Mouse (Mus musculus) hindbrain, postnatal 0 days (tissue): Measurements from ENCODE around the gene Jak1. TPM values are rescaled to one million over a fixed set of nuclear protein-coding genes. Genes with fewer than 3 reads are reported as not detected.

Experiments
- ATAC-seq: fragments of 200-750 bp; cut with Nextera tagmentation; 2 replicates; pipeline ENCODE4 v1.8.0; 2017; ENCODE audit warnings: mild to moderate bottlenecking, moderate TSS enrichment, moderate library complexity
- DNase-seq: peaks from one replicate; pipeline ENCODE4 v3.0.0-alpha.2; 2015; ENCODE audit warnings: low spot score
- H3K27ac ChIP-seq: fragments of 300-500 bp; sonication (generic); 2 replicates; pipeline ENCODE4 v1.5.1; 2014; ENCODE audit warnings: mild to moderate bottlenecking
- H3K27me3 ChIP-seq: fragments of 300-500 bp; sonication (generic); 2 replicates; pipeline ENCODE4 v1.6.1; 2014; ENCODE audit warnings: low read length, mixed read lengths; ENCODE audit not compliant: insufficient read depth
- H3K36me3 ChIP-seq: fragments of 300-500 bp; sonication (generic); 2 replicates; pipeline ENCODE4 v1.6.1; 2014; ENCODE audit warnings: low read length, mixed read lengths; ENCODE audit not compliant: insufficient read depth
- H3K4me1 ChIP-seq: fragments of 300-500 bp; sonication (generic); 2 replicates; pipeline ENCODE4 v1.6.1; 2014; ENCODE audit warnings: antibody characterized with exemption, low read length, mixed read lengths; ENCODE audit not compliant: insufficient read depth
- H3K4me2 ChIP-seq: fragments of 300-500 bp; sonication (generic); 2 replicates; pipeline ENCODE4 v1.6.1; 2014; ENCODE audit warnings: low read depth, mild to moderate bottlenecking, low read length, moderate library complexity, mixed read lengths
- H3K4me3 ChIP-seq: fragments of 300-500 bp; sonication (generic); 2 replicates; pipeline ENCODE4 v1.5.1; 2014; ENCODE audit warnings: low read length
- H3K9ac ChIP-seq: fragments of 300-500 bp; sonication (generic); replicated peaks from 2 replicates; pipeline ENCODE4 v1.6.1; 2014; ENCODE audit warnings: mild to moderate bottlenecking, low read length, moderate library complexity, mixed read lengths
- H3K9me3 ChIP-seq: fragments of 300-500 bp; sonication (generic); 2 replicates; pipeline ENCODE4 v1.6.1; 2016; ENCODE audit warnings: low read length, mixed read lengths
- CTCF ChIP-seq: IDR thresholded peaks from 2 replicates; pipeline ENCODE4 v1.5.1; 2016; ENCODE audit warnings: antibody characterized with exemption, control low read depth, low read depth
- WGBS: fragments of 180-500 bp; shearing (Covaris S2); extraction: QIAGEN DNeasy Blood & Tissue Kit; methylation state at CpG from one replicate; pipeline ENCODE4 v1.1.7; 2014; 5-methylcytosine and 5-hydroxymethylcytosine counted together
- polyA plus RNA-seq: library from polyadenylated mRNA; unstranded; fragments of >200 nt; fragmentation: Nextera tagmentation; extraction: Ambion mirVana; gene quantifications from 2 replicates; pipeline ENCODE4 v1.2.1, GENCODE M21; 2015
- total RNA-seq: library from RNA; depleted of rRNA; stranded (reverse); fragments of >200 nt; gene quantifications from 2 replicates; pipeline ENCODE4 v1.2.3, GENCODE M21; 2014

Gene Jak1
- total and polyA plus RNA-seq, 2 experiments from 2014 or later, result 63.1 to 106 TPM

DNA sequence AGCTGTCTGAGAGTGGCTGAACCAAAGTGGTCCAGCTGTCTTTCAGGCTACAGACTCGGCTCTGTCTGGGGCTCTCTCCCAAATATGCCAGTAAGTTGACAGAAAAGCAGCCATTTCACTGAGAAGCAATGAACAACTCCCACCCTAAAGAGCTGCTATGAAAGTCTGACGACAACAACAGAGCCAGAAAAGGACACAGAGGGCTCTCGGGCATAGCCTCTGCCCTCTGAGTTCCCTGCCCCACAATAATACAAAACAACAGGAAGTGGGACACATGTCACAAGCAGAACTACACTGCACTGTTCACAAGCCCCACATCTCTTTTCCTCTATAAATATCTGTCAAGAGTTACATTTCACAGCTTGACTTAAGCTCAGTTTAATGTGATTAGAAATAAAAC lies 79.9 kb downstream of the Jak1 start:
- Histone ChIP-seq H3K27me3 (no peaks in the 10 kb centered on the region), H3K36me3 (peaks cover 19% of the 10 kb centered on the region; the same call in 1 of the 2 replicates), H3K4me1 (no peaks in the 10 kb centered on the region), H3K27ac (no peak overlapping the region), H3K4me2 (no peak overlapping the region), H3K4me3 (no peak overlapping the region), H3K9me3 (no peaks in the 10 kb centered on the region), H3K9ac (no peak overlapping the region)
- TF ChIP-seq CTCF, result no peak
- ATAC-seq (no peak), DNase-seq (no peak)
- 72% methylated on average over 3 of the region's 3 CpGs for WGBS

DNA sequence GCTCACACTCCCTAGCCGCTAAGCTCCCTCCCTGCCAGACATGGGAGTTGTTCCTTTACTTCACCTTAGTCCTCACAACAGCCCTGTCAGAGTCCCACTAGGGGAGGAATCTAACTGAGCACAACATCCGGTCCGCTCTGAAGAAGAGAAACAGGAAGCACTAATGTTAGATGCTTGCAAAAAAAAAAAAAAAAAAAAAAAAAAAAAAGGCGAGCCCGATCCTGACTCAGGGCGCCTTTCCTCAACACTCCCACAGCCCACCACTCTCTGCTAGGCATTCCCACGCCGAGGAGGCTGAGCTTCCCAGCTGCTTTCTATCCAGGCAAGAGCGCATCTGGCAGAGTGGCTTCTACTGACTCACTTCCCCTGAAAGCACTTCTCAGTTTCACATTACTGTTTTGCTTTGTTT lies 82.5 kb downstream of the Jak1 start:
- Histone ChIP-seq H3K36me3 (peaks cover 20% of the 10 kb centered on the region; the same call in 1 of the 2 replicates), H3K9ac (no peak overlapping the region), H3K4me2 (no peak overlapping the region), H3K9me3 (no peaks in the 10 kb centered on the region), H3K4me3 (no peak overlapping the region), H3K4me1 (no peaks in the 10 kb centered on the region), H3K27ac (no peak overlapping the region), H3K27me3 (no peaks in the 10 kb centered on the region)
- WGBS, result 73% methylated on average over 9 of the region's 9 CpGs
- DNase-seq, result no peak
- no peak for ATAC-seq
- TF ChIP-seq CTCF, result no peak

DNA sequence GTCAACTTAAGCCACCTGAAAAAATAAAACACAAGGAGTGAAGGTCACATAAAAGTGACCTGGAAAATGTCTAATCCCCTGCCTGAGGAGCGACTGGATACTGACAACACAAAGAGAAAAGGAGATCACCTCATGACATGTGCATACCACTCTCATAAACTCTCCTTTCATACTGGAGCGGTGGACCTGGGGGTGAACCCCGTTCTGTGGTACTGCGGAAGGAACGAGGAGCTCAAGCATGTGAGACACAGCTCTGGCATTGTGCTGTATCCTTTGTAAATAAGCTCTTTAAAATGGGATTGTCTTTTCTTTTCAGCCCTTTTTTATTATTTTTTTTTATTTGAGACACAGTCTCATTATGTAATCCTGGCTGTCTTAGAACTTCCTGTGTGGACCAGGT lies 84.4 kb downstream of the Jak1 start:
- ATAC-seq (no peak), DNase-seq (no peak)
- H3K4me3 ChIP-seq, result no peak overlapping the region
- no peak overlapping the region for H3K4me2 ChIP-seq
- no peak overlapping the region for H3K27ac ChIP-seq
- H3K4me1 ChIP-seq, result no peaks in the 10 kb centered on the region
- no peak for TF ChIP-seq CTCF
- WGBS, result 72% methylated on average over 5 of the region's 5 CpGs
- H3K9ac ChIP-seq, result no peak overlapping the region
- peaks cover 26% of the 10 kb centered on the region for H3K36me3 ChIP-seq
- no peaks in the 10 kb centered on the region for H3K9me3 ChIP-seq
- H3K27me3 ChIP-seq, result no peaks in the 10 kb centered on the region

DNA sequence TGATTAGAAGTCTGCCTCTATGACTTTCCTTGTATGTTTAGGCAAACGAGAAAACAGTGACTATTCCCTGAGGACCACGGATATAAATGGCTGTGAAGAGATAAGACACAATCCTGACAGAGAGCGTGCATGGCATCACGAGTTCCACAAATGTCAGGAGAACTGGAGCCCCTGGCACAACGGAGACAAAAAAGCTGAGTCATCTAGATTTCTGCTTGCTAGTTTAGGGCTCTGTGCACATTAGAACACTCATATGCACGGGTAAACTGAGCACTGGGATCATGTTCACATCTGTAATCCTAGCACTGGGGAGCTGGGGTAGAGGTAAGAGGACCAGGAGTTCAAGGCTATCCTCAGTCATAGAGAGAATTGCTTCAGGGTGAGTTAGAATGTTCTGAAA lies 85.2 kb downstream of the Jak1 start:
- Histone ChIP-seq H3K36me3 (peaks cover 26% of the 10 kb centered on the region), H3K27me3 (no peaks in the 10 kb centered on the region), H3K4me3 (no peak overlapping the region), H3K9ac (no peak overlapping the region), H3K4me1 (no peaks in the 10 kb centered on the region), H3K27ac (no peak overlapping the region), H3K4me2 (no peak overlapping the region), H3K9me3 (no peaks in the 10 kb centered on the region)
- no peak for TF ChIP-seq CTCF
- 61% methylated on average over 6 of the region's 6 CpGs for WGBS
- ATAC-seq, result no peak
- no peak for DNase-seq

DNA sequence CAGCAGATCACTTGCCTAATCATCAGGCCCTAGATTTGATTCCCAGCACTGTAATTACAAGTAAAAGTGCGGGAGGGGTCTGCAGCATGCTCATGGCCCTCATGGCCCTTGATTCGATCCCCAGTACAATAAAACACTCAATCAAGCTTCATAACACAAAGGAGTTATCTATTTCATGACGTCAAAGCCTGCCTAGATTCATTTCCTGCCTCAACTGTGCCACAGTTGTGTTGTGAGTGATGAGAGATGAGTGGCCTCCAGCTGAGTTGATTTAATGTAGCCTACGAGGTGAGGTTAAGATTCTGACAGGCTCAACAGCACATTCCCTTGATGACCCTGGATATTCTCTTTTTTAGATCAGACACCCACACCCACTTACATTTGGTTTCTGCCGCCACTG lies 86.0 kb downstream of the Jak1 start:
- H3K4me3 ChIP-seq, result no peak overlapping the region
- DNase-seq, result no peak
- WGBS, result 67% methylated on average over 5 of the region's 5 CpGs
- H3K36me3 ChIP-seq, result peaks cover 28% of the 10 kb centered on the region
- H3K9me3 ChIP-seq, result no peaks in the 10 kb centered on the region
- H3K9ac ChIP-seq, result no peak overlapping the region
- no peak overlapping the region for H3K4me2 ChIP-seq
- no peak for TF ChIP-seq CTCF
- no peaks in the 10 kb centered on the region for H3K4me1 ChIP-seq
- ATAC-seq, result no peak
- H3K27me3 ChIP-seq, result no peaks in the 10 kb centered on the region
- H3K27ac ChIP-seq, result no peak overlapping the region

DNA sequence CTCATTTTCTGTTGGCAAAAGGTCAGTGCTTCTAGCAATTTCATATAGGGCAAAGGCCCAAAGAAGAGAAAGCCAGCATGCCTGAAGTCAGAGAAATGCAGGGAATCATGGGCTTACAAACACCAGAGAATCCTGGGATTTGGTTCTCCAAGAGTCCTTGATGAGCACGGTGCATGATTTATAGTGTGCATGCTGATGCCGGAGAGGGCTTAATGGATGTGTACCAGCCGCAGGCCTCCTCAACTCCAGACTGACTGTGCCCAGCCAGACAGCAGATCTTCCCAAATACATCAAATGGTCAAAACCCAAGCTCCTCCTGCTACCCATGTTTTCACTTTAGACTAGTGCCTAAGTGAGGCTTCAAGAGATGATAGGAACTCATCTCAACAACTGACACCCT lies 87.3 kb downstream of the Jak1 start:
- H3K27ac ChIP-seq, result no peak overlapping the region
- no peaks in the 10 kb centered on the region for H3K4me1 ChIP-seq
- no peaks in the 10 kb centered on the region for H3K9me3 ChIP-seq
- TF ChIP-seq CTCF, result no peak
- 86% methylated on average over 3 of the region's 3 CpGs for WGBS
- DNase-seq (no peak), ATAC-seq (no peak)
- H3K27me3 ChIP-seq, result no peaks in the 10 kb centered on the region
- H3K4me2 ChIP-seq, result no peak overlapping the region
- H3K9ac ChIP-seq, result no peak overlapping the region
- H3K4me3 ChIP-seq, result no peak overlapping the region
- peaks cover 32% of the 10 kb centered on the region for H3K36me3 ChIP-seq

DNA sequence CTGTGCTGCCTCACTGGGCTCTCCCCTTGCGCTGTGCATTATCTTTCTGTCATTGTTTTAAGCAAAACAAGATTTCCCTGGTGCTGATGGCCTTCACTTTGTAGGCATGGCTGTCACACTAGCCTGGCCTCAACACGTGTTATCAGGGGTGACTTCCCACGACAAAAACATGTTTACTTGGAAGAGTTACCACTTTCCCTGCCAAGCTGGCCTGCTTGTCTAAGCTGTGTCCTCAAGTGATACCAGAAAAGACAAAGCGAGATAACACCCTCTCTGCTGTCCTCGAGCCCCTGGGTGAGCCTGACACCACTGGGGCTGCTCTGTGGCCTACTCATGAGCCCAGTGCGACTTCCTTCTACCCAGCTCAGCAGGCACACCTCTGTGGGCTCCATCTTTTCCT lies 89.0 kb downstream of the Jak1 start:
- H3K36me3 ChIP-seq, result peaks cover 32% of the 10 kb centered on the region
- no peak for ATAC-seq

More for the DNA sequence above, 89.0 kb downstream of the Jak1 start:
- no peak for DNase-seq
- Histone ChIP-seq H3K4me2 (no peak overlapping the region), H3K27me3 (no peaks in the 10 kb centered on the region), H3K27ac (no peak overlapping the region), H3K4me1 (no peaks in the 10 kb centered on the region), H3K9me3 (no peaks in the 10 kb centered on the region), H3K4me3 (no peak overlapping the region), H3K9ac (no peak overlapping the region)
- 81% methylated on average over 6 of the region's 6 CpGs for WGBS
- no peak for TF ChIP-seq CTCF
